Mouse (Mus musculus): ENCODE measurements at regions not wholly inside any gene's neighbourhood (a gene's known extent, or its start where the extent isn't known, plus 50 kb on each side); places are given as distances from the start of the nearest gene placed in this dataset.

- Histone ChIP-seq H3K4me2 (replicated peaks; ENCODE audit: low read depth, low read length, severe bottlenecking) (no peak overlapping the region), H3K9me3 (ENCODE audit: control insufficient read depth, low read length) (no peaks in the 10 kb centered on the region), H3K9ac (ENCODE audit: low read depth, low read length, severe bottlenecking) (no peak overlapping the region), H3K4me3 (replicated peaks; ENCODE audit: low read length) (no peak overlapping the region), H3K36me3 (ENCODE audit: control insufficient read depth, insufficient read depth, low read length) (no peaks in the 10 kb centered on the region), H3K27ac (replicated peaks; ENCODE audit: low read depth, low read length) (no peak overlapping the region), H3K4me1 (ENCODE audit: control insufficient read depth, insufficient read depth, low read length) (no peaks in the 10 kb centered on the region), H3K27me3 (ENCODE audit: control insufficient read depth, insufficient read depth, low read length) (no peaks in the 10 kb centered on the region)
- ATAC-seq (ENCODE audit: low FRiP score, low read depth): no peak
- DNase-seq (ENCODE audit: low spot score): peak; percentile 19
- WGBS: 35% methylated on average over 7 of the region's 7 CpGs
- no peak for TF ChIP-seq POLR2A (IDR thresholded peaks at IDR 0.05; ENCODE audit: borderline replicate concordance, extremely low read depth, insufficient read depth, insufficient read length)
Observed at GRCm38 (mm10) chr8:102103773-102104172, 681.7 kb downstream of the Cdh11 start.

DNA sequence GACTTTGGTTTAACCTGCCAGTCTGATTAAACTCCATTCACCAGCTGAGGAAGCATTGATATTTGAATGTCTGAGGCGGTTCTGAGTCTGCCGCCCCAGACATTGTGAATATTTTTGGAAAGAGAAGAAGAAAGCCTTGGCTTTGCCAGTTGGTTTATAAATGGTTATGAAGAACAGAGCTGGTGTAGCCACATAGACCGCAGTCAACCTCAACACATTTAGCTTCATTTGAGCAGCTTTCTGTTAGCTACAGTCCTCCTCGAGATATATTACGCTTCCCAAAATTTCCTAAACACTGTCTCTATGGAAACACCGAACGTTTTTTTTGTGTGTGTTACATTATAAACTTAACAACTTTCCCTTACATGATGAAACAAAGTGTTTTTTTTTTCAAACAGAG lies 688.7 kb downstream of the Cdh11 start:
- H3K4me3 ChIP-seq (replicated peaks; ENCODE audit: low read length): no peak overlapping the region
- H3K4me2 ChIP-seq (replicated peaks; ENCODE audit: low read depth, low read length, severe bottlenecking): no peak overlapping the region
- no peaks in the 10 kb centered on the region for H3K36me3 ChIP-seq (ENCODE audit: control insufficient read depth, insufficient read depth, low read length)
- DNase-seq (ENCODE audit: low spot score) (no peak), ATAC-seq (ENCODE audit: low FRiP score, low read depth) (no peak)
- no peak overlapping the region for H3K9ac ChIP-seq (ENCODE audit: low read depth, low read length, severe bottlenecking)
- no peaks in the 10 kb centered on the region for H3K9me3 ChIP-seq (ENCODE audit: control insufficient read depth, low read length)
- H3K27ac ChIP-seq (replicated peaks; ENCODE audit: low read depth, low read length): no peak overlapping the region
- H3K27me3 ChIP-seq (ENCODE audit: control insufficient read depth, insufficient read depth, low read length): no peaks in the 10 kb centered on the region
- no peaks in the 10 kb centered on the region for H3K4me1 ChIP-seq (ENCODE audit: control insufficient read depth, insufficient read depth, low read length)
- WGBS: 74% methylated on average over 7 of the region's 7 CpGs
- no peak for TF ChIP-seq POLR2A (IDR thresholded peaks at IDR 0.05; ENCODE audit: borderline replicate concordance, extremely low read depth, insufficient read depth, insufficient read length)

GRCm38 (mm10) chr8:102085927-102086326 lies 699.5 kb downstream of the Cdh11 start:
- ATAC-seq (ENCODE audit: low FRiP score, low read depth): no peak
- Histone ChIP-seq H3K36me3 (ENCODE audit: control insufficient read depth, insufficient read depth, low read length) (no peaks in the 10 kb centered on the region), H3K27me3 (ENCODE audit: control insufficient read depth, insufficient read depth, low read length) (no peaks in the 10 kb centered on the region), H3K9me3 (ENCODE audit: control insufficient read depth, low read length) (no peaks in the 10 kb centered on the region), H3K27ac (replicated peaks; ENCODE audit: low read depth, low read length) (no peak overlapping the region), H3K4me3 (replicated peaks; ENCODE audit: low read length) (no peak overlapping the region), H3K4me2 (replicated peaks; ENCODE audit: low read depth, low read length, severe bottlenecking) (no peak overlapping the region), H3K9ac (ENCODE audit: low read depth, low read length, severe bottlenecking) (no peak overlapping the region), H3K4me1 (ENCODE audit: control insufficient read depth, insufficient read depth, low read length) (no peaks in the 10 kb centered on the region)
- TF ChIP-seq POLR2A (IDR thresholded peaks at IDR 0.05; ENCODE audit: borderline replicate concordance, extremely low read depth, insufficient read depth, insufficient read length): no peak
- DNase-seq (ENCODE audit: low spot score): no peak
- WGBS: 87% methylated on average over 4 of the region's 4 CpGs

GRCm38 (mm10) chr8:102075611-102076010 lies 709.8 kb downstream of the Cdh11 start:
- Histone ChIP-seq H3K9ac (ENCODE audit: low read depth, low read length, severe bottlenecking) (no peak overlapping the region), H3K27me3 (ENCODE audit: control insufficient read depth, insufficient read depth, low read length) (no peaks in the 10 kb centered on the region), H3K36me3 (ENCODE audit: control insufficient read depth, insufficient read depth, low read length) (no peaks in the 10 kb centered on the region), H3K4me2 (replicated peaks; ENCODE audit: low read depth, low read length, severe bottlenecking) (no peak overlapping the region), H3K4me3 (replicated peaks; ENCODE audit: low read length) (no peak overlapping the region), H3K4me1 (ENCODE audit: control insufficient read depth, insufficient read depth, low read length) (no peaks in the 10 kb centered on the region), H3K9me3 (ENCODE audit: control insufficient read depth, low read length) (no peaks in the 10 kb centered on the region), H3K27ac (replicated peaks; ENCODE audit: low read depth, low read length) (no peak overlapping the region)
- ATAC-seq (ENCODE audit: low FRiP score, low read depth): no peak
- no peak for TF ChIP-seq POLR2A (IDR thresholded peaks at IDR 0.05; ENCODE audit: borderline replicate concordance, extremely low read depth, insufficient read depth, insufficient read length)
- WGBS: 74% methylated on average over 1 of the region's 1 CpGs
- no peak for DNase-seq (ENCODE audit: low spot score)

DNA sequence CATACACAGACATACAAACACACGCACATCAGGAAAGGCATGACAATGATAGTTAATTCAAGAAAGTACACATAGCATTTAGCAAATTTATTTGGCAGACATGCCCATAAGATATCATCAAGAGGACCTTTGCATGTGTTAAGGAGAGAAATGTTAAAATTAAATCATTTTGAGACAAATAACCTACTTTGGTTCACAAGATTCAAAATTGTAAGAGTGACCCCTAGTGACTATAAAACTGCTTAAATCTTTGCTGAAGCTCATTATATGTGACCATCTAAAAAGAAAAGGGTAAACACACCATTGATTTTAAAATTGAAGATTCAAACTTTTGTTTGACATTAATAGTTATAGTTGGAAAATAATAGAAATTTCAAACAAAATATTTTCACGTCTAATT lies 721.3 kb downstream of the Cdh11 start:
- Histone ChIP-seq H3K9ac (ENCODE audit: low read depth, low read length, severe bottlenecking) (no peak overlapping the region), H3K27ac (replicated peaks; ENCODE audit: low read depth, low read length) (no peak overlapping the region), H3K4me2 (replicated peaks; ENCODE audit: low read depth, low read length, severe bottlenecking) (no peak overlapping the region), H3K4me3 (replicated peaks; ENCODE audit: low read length) (no peak overlapping the region), H3K9me3 (ENCODE audit: control insufficient read depth, low read length) (no peaks in the 10 kb centered on the region), H3K36me3 (ENCODE audit: control insufficient read depth, insufficient read depth, low read length) (no peaks in the 10 kb centered on the region), H3K4me1 (ENCODE audit: control insufficient read depth, insufficient read depth, low read length) (no peaks in the 10 kb centered on the region), H3K27me3 (ENCODE audit: control insufficient read depth, insufficient read depth, low read length) (no peaks in the 10 kb centered on the region)
- no peak for ATAC-seq (ENCODE audit: low FRiP score, low read depth)
- DNase-seq (ENCODE audit: low spot score): peak; percentile 12
- 81% methylated on average over 2 of the region's 2 CpGs for WGBS
- TF ChIP-seq POLR2A (IDR thresholded peaks at IDR 0.05; ENCODE audit: borderline replicate concordance, extremely low read depth, insufficient read depth, insufficient read length): no peak

DNA sequence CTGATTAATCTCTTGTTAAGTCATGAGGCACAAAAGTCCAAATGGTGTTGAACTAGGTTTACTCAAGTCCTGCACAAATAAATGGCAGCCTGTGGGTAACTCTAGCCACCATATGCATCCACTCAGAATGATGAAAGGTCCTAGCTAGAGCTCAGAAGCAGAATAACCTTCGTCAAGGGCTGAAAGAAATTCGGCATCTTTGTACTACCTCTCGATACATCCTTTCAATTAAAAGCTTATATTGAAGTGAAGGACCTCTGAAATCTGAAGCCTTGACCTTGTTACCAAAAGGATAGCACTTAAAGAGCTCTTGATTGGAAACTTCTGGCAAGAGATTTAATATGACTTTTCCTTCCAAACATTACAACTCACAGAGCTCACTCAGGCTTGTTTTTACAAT lies 732.0 kb downstream of the Cdh11 start:
- H3K9ac ChIP-seq (ENCODE audit: low read depth, low read length, severe bottlenecking): no peak overlapping the region
- H3K4me3 ChIP-seq (replicated peaks; ENCODE audit: low read length): no peak overlapping the region
- H3K27ac ChIP-seq (replicated peaks; ENCODE audit: low read depth, low read length): no peak overlapping the region
- ATAC-seq (ENCODE audit: low FRiP score, low read depth) (no peak), DNase-seq (ENCODE audit: low spot score) (no peak)
- no peak overlapping the region for H3K4me2 ChIP-seq (replicated peaks; ENCODE audit: low read depth, low read length, severe bottlenecking)
- no peaks in the 10 kb centered on the region for H3K36me3 ChIP-seq (ENCODE audit: control insufficient read depth, insufficient read depth, low read length)
- no peaks in the 10 kb centered on the region for H3K27me3 ChIP-seq (ENCODE audit: control insufficient read depth, insufficient read depth, low read length)
- H3K4me1 ChIP-seq (ENCODE audit: control insufficient read depth, insufficient read depth, low read length): no peaks in the 10 kb centered on the region
- TF ChIP-seq POLR2A (IDR thresholded peaks at IDR 0.05; ENCODE audit: borderline replicate concordance, extremely low read depth, insufficient read depth, insufficient read length): no peak
- no peaks in the 10 kb centered on the region for H3K9me3 ChIP-seq (ENCODE audit: control insufficient read depth, low read length)
- WGBS: 35% methylated on average over 3 of the region's 3 CpGs
